Mouse (Mus musculus): ENCODE data around the gene Olfr1418.

GRCm38 (mm10) chr19:11819143-11819700 lies 41.6 kb downstream of the Olfr1418 start, which contains the start of gene Stx3:
- no peak for TF ChIP-seq CTCF (IDR thresholded peaks at IDR 0.05; ENCODE audit: low read depth, low read length)
- no peak for TF ChIP-seq GATA1 (IDR thresholded peaks at IDR 0.05; ENCODE audit: borderline replicate concordance, low read length)

Data from G1E (cell line).